Mouse (Mus musculus) inflammation-experienced regulatory T-cells, adult 6 months (primary cell): ENCODE results near the gene Pnpla8. TPM values are rescaled to one million over a fixed set of nuclear protein-coding genes. Genes with fewer than 3 reads are reported as not detected.
"Not testable (repeated sequence)": the region's sequence is repeated elsewhere in the genome, so short reads cannot be mapped to it uniquely, and the experiment has no call there.

Experiments
- ATAC-seq: one replicate; pipeline ENCODE4 v1.8.0; 2017
- polyA plus RNA-seq, 3 experiments: library from polyadenylated mRNA; unstranded; fragments of 100-300 nt; shearing (Covaris generic); gene quantifications; one replicate each; pipeline ENCODE4 v1.2.1; 2017

The Pnpla8 gene
- 10 to 100 TPM; 21.3 to 26.0 (median 23.1) TPM for polyA plus RNA-seq

GRCm38 (mm10) chr12:44221070-44221469, at the start of gene Pnpla8:
Gene Pnpla8, plus strand, starts transcription at chr12:44221370.
- not testable (repeated sequence) for ATAC-seq

DNA sequence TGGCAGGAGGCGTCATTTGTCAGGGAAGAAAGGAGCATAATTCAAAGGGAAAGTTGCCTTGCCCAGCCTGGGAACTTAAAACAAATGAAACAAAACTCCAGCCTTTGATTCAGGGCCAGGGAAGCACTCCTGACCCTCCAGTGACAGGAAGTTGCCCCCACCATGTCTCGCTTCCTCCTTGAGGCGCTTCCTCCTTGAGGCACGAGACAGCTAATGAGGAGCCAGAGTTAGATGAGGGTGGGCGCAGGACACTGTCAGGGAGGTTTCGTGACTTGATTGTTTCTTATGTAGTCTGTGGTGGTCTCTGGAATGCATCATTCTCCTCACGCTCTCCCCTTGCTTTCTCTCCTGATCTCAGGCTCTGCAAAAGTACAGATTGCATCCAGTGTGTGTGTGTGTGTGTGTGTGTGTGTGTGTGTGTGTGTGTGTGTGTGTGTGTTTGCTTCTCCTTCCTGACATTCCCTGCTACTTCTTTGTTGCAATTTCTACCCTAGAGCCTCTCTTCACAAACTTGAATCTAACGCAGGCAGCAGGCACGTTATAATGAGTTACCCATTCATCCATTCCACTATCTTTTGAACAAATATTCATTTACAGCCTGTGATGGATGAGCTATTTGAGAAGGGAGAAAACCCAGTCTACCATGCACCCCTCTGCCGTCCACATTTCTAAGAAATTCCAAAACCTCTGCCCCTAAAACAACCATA, 44.7 kb upstream of the Pnpla8 start:
- no peak for ATAC-seq

GRCm38 (mm10) chr12:44177038-44177355, 44.2 kb upstream of the Pnpla8 start:
- ATAC-seq, result no peak

- no peak for ATAC-seq
Observed at GRCm38 (mm10) chr12:44181081-44181982, 39.8 kb upstream of the Pnpla8 start.

- ATAC-seq, result no peak
Observed at GRCm38 (mm10) chr12:44197873-44198525, 23.2 kb upstream of the Pnpla8 start.

DNA sequence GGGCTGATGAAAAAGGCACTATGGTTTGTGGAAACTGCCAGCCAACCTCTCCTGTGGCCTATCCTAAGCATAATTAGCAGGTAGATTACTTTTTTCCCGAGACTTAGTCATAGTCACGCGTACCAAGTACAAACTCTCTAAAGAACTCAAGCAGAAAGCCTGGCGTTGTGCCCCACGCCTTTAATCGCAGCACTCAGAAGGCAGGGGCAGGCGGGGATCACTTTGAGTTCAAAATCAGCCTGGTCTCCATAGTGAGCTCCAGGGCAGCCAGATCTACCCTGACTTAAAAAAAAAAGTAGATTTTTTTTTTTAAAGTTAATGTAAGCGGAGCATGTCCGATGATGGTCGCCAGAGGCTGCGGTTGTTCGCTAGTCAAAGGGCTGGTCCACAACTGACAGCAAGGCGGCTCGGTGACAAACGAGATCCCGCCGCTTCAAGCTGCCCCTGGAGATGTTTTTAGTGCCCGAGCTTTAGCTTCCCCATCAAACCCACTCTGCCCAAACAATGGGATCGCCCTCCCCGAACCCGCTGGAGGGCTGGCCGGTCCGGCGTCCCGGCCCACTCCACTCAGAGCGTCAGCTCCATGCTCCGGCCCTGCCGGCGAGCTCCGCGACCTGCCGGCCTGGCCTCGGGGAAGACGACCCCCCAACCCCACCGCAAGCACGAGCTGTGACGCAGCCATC, 11.9 kb upstream of the Pnpla8 start:
- ATAC-seq, result peak; percentile 3

GRCm38 (mm10) chr12:44209824-44210752, 11.1 kb upstream of the Pnpla8 start, which contains the start of gene Dnajb9:
Gene Dnajb9, minus strand, starts transcription at chr12:44210326.
- peak; percentile 92 for ATAC-seq

DNA sequence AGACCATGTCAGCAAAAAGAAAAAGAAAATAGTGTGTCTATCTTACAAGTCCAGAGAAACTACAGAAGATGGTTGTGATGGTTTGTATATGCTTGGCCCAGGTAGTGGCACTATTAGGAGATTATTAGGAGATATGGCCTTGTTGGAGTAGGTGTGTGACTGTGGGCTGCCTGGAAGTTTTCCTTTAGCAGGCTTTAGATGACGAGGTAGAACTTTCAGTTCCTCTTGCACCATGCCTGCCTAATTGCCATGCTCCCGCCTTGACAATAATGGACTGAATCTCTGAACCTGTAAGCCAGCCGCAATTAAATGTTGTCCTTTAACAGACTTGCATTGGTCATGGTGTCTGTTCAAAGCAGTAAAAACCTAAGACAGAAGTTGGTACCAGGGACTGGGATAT, 9.6 kb upstream of the Pnpla8 start:
- ATAC-seq, result no peak

- peak; percentile 28 for ATAC-seq
Observed at GRCm38 (mm10) chr12:44221651-44222356, 634 bp downstream of the Pnpla8 start.

GRCm38 (mm10) chr12:44223044-44223443, 1.9 kb downstream of the Pnpla8 start:
- no peak for ATAC-seq

GRCm38 (mm10) chr12:44224650-44225049, 3.5 kb downstream of the Pnpla8 start:
- no peak for ATAC-seq

DNA sequence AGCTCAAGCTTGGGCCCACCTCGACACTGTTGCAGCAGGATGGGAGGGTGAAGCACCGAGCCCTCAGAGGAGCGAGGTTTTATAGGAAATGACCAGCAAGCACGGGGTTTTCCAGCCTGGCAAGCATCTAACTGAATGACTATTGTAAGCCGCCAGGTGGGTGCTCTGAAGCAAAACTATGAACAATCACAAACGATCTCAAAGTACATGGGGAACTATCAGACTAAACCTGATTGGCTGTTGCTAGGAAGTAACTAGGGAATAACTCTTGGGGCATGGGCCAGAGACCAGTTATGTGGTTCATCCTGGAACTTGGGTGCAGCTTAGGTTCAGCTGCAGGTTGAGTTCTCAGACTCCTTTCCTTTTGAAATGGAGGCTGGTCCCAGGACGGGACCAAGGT, 19.9 kb downstream of the Pnpla8 start:
- ATAC-seq, result no peak

DNA sequence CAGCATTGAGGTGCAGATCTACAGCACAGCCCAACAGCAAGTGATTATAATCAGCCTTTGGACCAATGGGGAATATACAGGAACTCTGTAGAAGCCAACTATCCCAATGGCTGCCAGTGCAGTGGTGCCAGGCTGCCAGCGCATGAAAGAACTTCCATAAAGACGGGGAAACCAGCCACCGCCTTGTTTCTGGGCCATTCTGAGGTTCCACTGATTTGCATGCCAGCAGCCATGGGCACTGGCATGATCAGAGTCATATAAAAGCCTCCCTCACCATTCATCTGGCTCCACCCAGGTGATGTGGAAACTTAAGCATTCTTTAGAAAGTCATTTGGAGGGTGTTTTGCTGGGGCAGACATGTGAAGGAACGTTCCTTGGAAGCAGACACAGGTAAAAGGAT, 21.2 kb downstream of the Pnpla8 start:
- ATAC-seq, result no peak

- ATAC-seq, result no peak
Observed at GRCm38 (mm10) chr12:44245739-44246138, 24.6 kb downstream of the Pnpla8 start.

- no peak for ATAC-seq
Observed at GRCm38 (mm10) chr12:44248309-44248977, 27.3 kb downstream of the Pnpla8 start.

- ATAC-seq, result no peak
Observed at GRCm38 (mm10) chr12:44262612-44263011, 41.4 kb downstream of the Pnpla8 start.

- no peak for ATAC-seq
Observed at GRCm38 (mm10) chr12:44265651-44266050, 44.5 kb downstream of the Pnpla8 start.

DNA sequence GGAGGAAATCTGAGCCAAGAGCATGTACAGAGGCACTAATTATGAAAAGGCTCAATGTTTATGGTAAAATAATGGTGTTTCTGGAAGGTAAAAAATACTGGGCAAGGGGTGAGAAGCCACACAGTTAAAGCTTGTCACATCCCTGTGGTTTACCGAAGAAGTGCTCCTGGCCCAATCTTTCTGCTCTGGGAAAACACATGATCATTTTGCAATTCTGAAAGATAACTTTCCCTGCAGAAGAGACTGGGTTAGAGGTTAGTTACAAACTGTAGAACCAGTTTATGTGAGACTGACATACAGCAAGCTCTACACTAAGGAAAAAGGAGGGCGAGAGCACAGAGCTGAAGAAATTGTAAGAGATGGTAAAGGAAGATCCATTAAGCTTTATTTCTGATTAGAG, 46.0 kb downstream of the Pnpla8 start:
- no peak for ATAC-seq

- ATAC-seq, result peak; percentile 92
Observed at GRCm38 (mm10) chr12:44268728-44269302, 47.6 kb downstream of the Pnpla8 start.

DNA sequence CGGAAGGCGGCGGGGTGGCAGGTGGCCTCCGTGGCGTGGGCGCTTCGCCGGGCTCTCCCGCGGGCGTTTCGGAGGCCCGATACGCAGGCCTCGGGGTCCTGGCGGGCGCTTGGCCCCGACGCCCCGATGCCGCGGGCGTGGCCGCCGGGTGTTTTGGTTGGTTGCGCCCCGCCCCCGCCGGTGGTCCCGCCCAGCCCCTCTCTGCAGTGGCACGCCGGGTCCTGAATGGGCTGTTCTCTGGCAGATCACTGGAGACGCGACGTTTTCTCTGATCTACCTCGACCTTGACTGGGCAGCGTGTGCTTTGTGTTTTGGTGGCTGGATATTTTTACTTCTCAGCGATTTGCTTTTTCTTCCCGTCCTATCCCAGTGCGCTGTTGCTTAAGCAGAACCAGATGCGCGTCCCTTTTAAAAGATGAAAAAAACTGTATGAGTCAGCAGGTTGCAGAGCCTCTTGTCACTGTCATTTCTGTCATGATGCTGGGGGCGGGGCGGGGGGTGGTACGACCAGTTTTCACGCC, 48.2 kb downstream of the Pnpla8 start:
- peak; percentile 46 for ATAC-seq
